Mouse (Mus musculus) stomach, embryonic 14.5 days (tissue): Measurements from ENCODE around the gene Tomm34. TPM values are rescaled to one million over a fixed set of nuclear protein-coding genes. Genes with fewer than 3 reads are reported as not detected.
A peak's percentile ranks its signal among the peaks of the same experiment; 100 is the strongest.

ENCODE experiments used
- ATAC-seq: fragments of 200-750 bp; cut with Nextera tagmentation; 2 replicates; pipeline ENCODE4 v1.8.0; 2017; ENCODE audit warnings: low read depth, moderate TSS enrichment; ENCODE audit not compliant: insufficient number of reproducible peaks, insufficient read depth, low FRiP score
- H3K27ac ChIP-seq: fragments of 300-500 bp; sonication (generic); 2 replicates; pipeline ENCODE4 v1.5.1; 2014; ENCODE audit warnings: mild to moderate bottlenecking, low read length, moderate library complexity, mixed read lengths
- H3K27me3 ChIP-seq: fragments of 300-500 bp; sonication (generic); 2 replicates; pipeline ENCODE4 v1.6.1; 2014; ENCODE audit warnings: low read length, control low read depth, mixed read lengths; ENCODE audit not compliant: control insufficient read depth, insufficient read depth
- H3K36me3 ChIP-seq: fragments of 300-500 bp; sonication (generic); 2 replicates; pipeline ENCODE4 v1.6.1; 2014; ENCODE audit warnings: mild to moderate bottlenecking, control low read depth, low read length, moderate library complexity, mixed read lengths; ENCODE audit not compliant: control insufficient read depth, insufficient read depth
- H3K4me1 ChIP-seq: fragments of 300-500 bp; sonication (generic); 2 replicates; pipeline ENCODE4 v1.6.1; 2014; ENCODE audit warnings: low read length, control low read depth, mixed read lengths; ENCODE audit not compliant: control insufficient read depth, insufficient read depth
- H3K4me2 ChIP-seq: fragments of 300-500 bp; sonication (generic); replicated peaks from 2 replicates; pipeline ENCODE4 v1.6.1; 2014; ENCODE audit warnings: low read depth, low read length, control low read depth
- H3K4me3 ChIP-seq: fragments of 300-500 bp; sonication (generic); 2 replicates; pipeline ENCODE4 v1.5.1; 2014; ENCODE audit warnings: low read depth, low read length, control low read depth
- H3K9ac ChIP-seq: fragments of 300-500 bp; sonication (generic); replicated peaks from 2 replicates; pipeline ENCODE4 v1.6.1; 2014; ENCODE audit warnings: low read depth, mild to moderate bottlenecking, control low read depth, low read length, moderate library complexity, mixed read lengths
- H3K9me3 ChIP-seq: fragments of 300-500 bp; sonication (generic); 2 replicates; pipeline ENCODE4 v1.6.1; 2016; ENCODE audit warnings: low read depth, low read length, control low read depth; ENCODE audit not compliant: control insufficient read depth
- WGBS: fragments of 180-500 bp; shearing (Covaris S2); extraction: QIAGEN DNeasy Blood & Tissue Kit; methylation state at CpG from one replicate; pipeline ENCODE4 v1.1.7; 2014; 5-methylcytosine and 5-hydroxymethylcytosine counted together
- polyA plus RNA-seq: library from polyadenylated mRNA; unstranded; fragments of >200 nt; fragmentation: Nextera tagmentation; extraction: Ambion mirVana; gene quantifications from 2 replicates; pipeline ENCODE4 v1.2.1, GENCODE M21; 2014

Gene Tomm34
- polyA plus RNA-seq: 61.5 and 67.7 TPM in 2 replicates

DNA sequence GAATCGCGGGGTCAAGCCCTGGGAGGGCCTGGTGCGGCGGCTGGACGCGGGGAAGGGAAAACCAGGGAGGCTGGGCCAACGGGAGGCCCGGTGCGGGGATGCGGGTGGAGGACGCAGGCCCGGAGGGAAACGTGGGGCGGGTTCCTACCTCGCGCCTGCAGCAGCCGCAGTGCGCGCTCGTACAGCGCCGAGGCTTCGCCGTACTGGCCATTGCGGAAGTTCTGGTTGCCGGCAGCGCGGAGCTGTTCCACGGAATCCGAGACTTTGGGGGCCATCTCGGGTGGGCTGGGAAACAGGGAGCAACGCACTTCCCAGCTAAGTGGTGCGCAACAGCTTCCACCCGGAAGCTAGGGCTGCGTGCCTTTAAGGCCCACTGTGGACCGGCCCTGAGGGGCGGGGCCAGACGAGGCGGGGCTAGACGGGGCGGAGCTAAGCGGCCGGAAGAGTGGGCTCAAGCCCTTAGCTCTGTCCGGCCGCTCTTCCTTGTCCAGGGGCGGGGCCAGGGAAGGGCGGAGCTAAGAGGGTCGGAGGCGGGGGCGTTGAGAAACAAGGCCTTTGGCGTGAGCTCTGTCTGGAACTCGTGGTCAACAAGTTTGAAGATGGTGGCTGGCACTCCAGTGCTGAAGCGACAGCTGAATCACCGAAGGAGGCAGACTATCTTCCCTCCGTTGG, at the start of gene Tomm34:
Gene Tomm34 (minus strand): TSS at position 405 of the 672 bp plus-strand sequence.
- no peaks in the 10 kb centered on the region for H3K27me3 ChIP-seq
- H3K9me3 ChIP-seq: no peaks in the 10 kb centered on the region
- H3K9ac ChIP-seq: peak within 1 kb of the TSS; percentile 62
- peaks cover 15% of the 10 kb centered on the region for H3K4me1 ChIP-seq
- H3K4me2 ChIP-seq: peak within 1 kb of the TSS; percentile 86
- 1% methylated on average over 55 of the region's 55 CpGs for WGBS
- peak within 1 kb of the TSS; percentile 79 for H3K27ac ChIP-seq
- peak within 1 kb of the TSS; percentile 98 for H3K4me3 ChIP-seq
- peak; percentile 97 for ATAC-seq
- H3K36me3 ChIP-seq: peaks cover 10% of the 10 kb centered on the region

DNA sequence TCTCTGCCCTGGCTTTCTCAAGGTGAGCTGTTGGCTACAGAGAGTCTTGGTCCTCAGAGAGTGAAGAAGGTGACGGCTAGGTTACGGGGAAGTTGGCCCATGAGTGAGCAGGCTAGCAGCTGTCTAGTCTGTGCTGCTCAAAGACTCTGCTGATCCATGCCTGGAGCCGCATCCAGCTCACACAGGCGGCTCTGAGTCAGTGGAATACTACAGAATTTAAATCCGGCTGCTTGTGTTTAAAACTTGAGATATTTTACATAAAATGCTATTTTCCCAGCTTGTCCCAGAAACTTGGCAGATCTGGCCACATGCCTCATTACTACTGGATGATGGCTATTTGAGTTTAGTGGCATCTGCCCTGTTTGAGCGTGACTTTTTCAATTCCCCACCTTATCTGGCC, 48.5 kb upstream of the Tomm34 start:
- Histone ChIP-seq H3K27ac (no peak overlapping the region), H3K36me3 (peaks cover 14% of the 10 kb centered on the region; the same call in 1 of the 2 replicates), H3K27me3 (no peaks in the 10 kb centered on the region), H3K9me3 (no peaks in the 10 kb centered on the region), H3K4me1 (no peaks in the 10 kb centered on the region), H3K9ac (no peak overlapping the region), H3K4me3 (no peak overlapping the region), H3K4me2 (no peak overlapping the region)
- ATAC-seq: no peak
- WGBS: 90% methylated on average over 6 of the region's 6 CpGs

DNA sequence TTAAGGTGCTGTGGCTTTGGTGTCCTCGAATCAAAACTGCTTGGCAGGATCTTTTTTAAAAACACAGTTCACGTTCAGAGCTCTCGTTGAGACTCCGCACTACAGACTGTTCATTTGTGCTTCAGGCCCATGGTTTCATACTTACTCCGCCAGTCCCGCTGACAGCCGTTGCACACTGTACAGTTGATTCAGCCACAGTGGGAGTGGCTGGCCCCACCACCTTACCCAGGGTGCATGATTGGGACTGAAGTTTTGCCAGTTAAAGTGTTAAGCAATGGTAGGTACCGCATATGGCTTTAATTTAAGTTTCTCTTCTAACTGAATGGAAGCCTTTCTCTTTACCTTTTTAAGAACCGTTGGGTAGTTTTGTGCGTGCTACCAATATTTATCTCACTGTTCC, 44.6 kb upstream of the Tomm34 start:
- 88% methylated on average over 10 of the region's 10 CpGs for WGBS
- Histone ChIP-seq H3K9ac (no peak overlapping the region), H3K27ac (no peak overlapping the region), H3K9me3 (no peaks in the 10 kb centered on the region), H3K27me3 (no peaks in the 10 kb centered on the region), H3K4me2 (no peak overlapping the region), H3K4me3 (no peak overlapping the region), H3K4me1 (no peaks in the 10 kb centered on the region), H3K36me3 (peaks cover 14% of the 10 kb centered on the region)
- no peak for ATAC-seq

DNA sequence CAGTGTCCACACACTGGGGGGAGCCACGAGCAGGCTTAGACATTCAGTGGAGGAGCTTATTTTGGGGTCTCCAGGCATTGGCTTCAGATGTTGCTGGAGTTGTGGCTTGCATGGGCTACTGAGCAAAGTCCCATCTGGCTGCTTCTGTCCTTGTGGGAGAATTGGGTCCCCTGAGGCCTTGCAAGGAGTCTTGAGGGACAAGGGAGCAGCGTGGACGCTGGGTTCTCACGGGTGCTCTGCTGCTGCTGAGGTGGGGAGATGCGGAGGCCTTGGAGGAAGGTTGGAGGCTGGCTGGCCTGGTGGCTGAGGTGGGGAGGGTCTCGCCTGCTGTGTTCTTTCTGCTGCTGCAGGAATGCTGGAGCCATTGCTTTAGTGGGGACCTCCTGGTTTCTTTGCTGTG, 43.1 kb upstream of the Tomm34 start:
- Histone ChIP-seq H3K4me2 (no peak overlapping the region), H3K36me3 (no peaks in the 10 kb centered on the region; the same call in none of the 2 replicates), H3K4me1 (no peaks in the 10 kb centered on the region), H3K9ac (no peak overlapping the region), H3K9me3 (no peaks in the 10 kb centered on the region), H3K27me3 (no peaks in the 10 kb centered on the region), H3K4me3 (no peak overlapping the region), H3K27ac (no peak overlapping the region)
- WGBS: 92% methylated on average over 6 of the region's 6 CpGs
- no peak for ATAC-seq

DNA sequence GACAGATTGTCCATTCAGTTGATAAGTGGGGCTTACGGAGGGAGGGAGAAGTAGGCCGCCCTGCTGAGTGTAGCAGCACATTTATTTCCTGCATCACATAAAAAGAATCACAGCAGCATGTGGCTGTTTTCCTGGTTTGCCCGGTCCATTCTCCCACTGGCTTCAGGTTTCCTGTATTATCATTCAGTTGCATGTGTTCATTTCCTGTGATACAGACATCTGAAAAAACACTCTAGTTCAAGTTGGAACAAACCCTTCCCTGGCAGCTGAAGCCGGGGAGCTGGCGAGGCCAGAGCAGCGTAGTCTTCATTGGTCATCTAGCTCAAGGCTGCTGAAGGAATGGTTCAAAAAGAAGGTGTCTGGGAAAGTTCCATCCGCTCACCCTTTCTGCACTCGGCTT, 40.6 kb upstream of the Tomm34 start:
- WGBS: 88% methylated on average over 8 of the region's 8 CpGs
- H3K4me3 ChIP-seq: no peak overlapping the region
- H3K4me2 ChIP-seq: no peak overlapping the region
- no peak overlapping the region for H3K27ac ChIP-seq
- H3K9me3 ChIP-seq: no peaks in the 10 kb centered on the region
- no peaks in the 10 kb centered on the region; the same call in 1 of the 2 replicates for H3K36me3 ChIP-seq
- H3K27me3 ChIP-seq: no peaks in the 10 kb centered on the region
- ATAC-seq: no peak
- H3K4me1 ChIP-seq: no peaks in the 10 kb centered on the region
- no peak overlapping the region for H3K9ac ChIP-seq

DNA sequence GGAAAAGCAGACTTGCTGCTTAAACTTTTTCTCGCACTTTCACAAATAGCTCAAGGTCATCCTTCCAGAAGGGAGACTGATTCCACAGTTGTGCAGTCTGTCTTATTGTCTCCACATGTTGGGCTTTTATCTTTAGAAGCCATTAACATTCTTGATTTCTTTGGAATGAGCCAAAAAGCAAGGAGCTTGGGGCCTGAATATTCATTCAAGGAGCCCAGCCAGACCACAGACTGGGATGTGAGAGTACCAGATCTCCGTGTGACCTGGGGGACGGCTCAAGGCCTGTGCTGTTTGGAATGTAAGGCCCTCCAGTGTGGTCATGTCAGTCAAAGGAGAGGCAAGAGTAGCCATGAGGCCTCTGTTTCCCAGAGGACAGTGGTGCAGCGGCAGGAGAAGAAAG, 37.5 kb upstream of the Tomm34 start:
- no peak overlapping the region for H3K27ac ChIP-seq
- 81% methylated on average over 4 of the region's 4 CpGs for WGBS
- no peak overlapping the region for H3K9ac ChIP-seq
- H3K27me3 ChIP-seq: no peaks in the 10 kb centered on the region
- H3K4me3 ChIP-seq: no peak overlapping the region
- H3K36me3 ChIP-seq: peaks cover 8% of the 10 kb centered on the region
- no peak overlapping the region for H3K4me2 ChIP-seq
- no peak for ATAC-seq
- H3K4me1 ChIP-seq: no peaks in the 10 kb centered on the region
- H3K9me3 ChIP-seq: no peaks in the 10 kb centered on the region

DNA sequence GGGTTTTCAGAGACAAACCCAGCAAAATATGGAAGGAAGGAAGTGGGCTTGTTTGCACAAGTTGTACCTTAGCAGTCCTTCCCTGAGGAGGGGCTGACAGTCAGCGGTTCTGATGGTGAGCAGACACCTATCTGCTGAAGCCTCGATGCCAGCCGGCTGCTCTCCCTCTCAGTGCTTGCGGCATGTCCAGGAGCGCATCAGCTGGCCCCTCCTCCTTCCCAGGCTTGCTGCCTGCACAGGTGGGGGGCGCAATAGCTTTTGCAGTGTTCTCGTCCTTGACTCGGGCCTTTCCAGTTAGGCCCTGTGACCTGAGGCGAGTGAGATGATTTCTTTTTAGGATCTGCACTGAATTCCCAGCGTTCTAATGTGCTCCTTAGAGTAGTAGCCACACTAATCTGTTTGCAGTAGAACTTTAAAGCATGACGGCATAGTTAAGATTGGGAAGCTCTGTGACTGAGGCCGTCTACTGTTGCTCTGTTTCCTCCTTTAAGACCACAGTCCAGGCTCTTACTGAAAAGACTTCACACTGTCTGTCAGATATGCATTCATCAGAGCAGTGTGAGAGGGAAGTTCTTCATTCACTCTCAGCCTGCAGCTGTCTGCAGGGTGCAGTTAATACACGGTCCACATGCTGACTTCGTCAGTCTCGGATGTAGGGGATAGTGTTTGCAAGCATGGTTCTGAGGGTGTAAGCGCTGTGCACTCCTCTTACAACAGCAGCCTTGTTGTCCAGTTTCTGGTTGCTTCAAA, 36.3 kb upstream of the Tomm34 start:
- no peak overlapping the region for H3K4me3 ChIP-seq
- H3K27ac ChIP-seq: no peak overlapping the region
- WGBS: 79% methylated on average over 16 of the region's 16 CpGs
- H3K9me3 ChIP-seq: no peaks in the 10 kb centered on the region
- no peaks in the 10 kb centered on the region for H3K27me3 ChIP-seq
- H3K9ac ChIP-seq: no peak overlapping the region
- H3K4me1 ChIP-seq: no peaks in the 10 kb centered on the region
- no peak for ATAC-seq
- no peak overlapping the region for H3K4me2 ChIP-seq
- H3K36me3 ChIP-seq: peaks cover 8% of the 10 kb centered on the region

DNA sequence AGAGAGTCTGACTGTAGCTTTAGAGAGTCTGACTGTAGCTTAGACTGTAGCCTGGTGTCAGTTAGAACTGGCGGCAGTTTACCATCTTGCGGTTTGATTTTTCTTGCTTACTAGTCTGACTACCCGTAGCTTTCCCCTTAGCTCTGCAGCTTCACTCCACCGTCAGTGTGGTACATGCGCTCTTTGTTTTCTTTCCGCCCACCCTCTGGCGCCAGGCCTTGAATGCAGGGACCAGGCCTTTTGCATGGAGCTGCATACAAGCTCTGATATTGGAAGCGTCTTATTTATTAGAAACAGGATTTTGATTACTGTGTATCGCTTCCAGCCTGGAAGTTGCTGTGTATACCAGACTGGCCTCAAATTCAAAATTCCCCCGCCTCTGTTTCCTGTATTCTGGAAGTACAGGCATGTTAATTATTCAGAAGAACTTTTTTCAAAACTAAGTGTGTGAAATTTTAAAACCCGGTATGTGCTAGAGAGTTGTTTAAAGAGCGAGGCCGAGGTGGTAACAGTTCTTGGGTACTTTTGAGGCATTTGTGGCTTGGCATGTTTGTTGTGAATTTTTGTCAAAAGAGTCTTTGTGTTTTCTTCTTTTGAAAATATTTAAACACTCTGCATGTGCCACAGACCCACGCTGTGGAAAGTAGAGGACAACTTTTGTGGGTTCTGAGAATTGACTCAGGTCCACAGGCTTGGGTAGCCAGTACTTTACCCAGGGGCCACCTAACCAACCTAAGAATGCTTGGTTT, 35.5 kb upstream of the Tomm34 start:
- no peak for ATAC-seq
- 89% methylated on average over 14 of the region's 14 CpGs for WGBS
- no peaks in the 10 kb centered on the region for H3K9me3 ChIP-seq

More for the DNA sequence above, 35.5 kb upstream of the Tomm34 start:
- H3K36me3 ChIP-seq: peaks cover 11% of the 10 kb centered on the region; the same call in 1 of the 2 replicates
- no peak overlapping the region for H3K4me2 ChIP-seq
- no peaks in the 10 kb centered on the region for H3K4me1 ChIP-seq
- H3K27ac ChIP-seq: no peak overlapping the region
- H3K27me3 ChIP-seq: no peaks in the 10 kb centered on the region
- no peak overlapping the region for H3K4me3 ChIP-seq
- H3K9ac ChIP-seq: no peak overlapping the region
